Mouse (Mus musculus): Measurements from ENCODE around the gene 1810009A15Rik.
"Not testable (repeated sequence)": the region's sequence is repeated elsewhere in the genome, so short reads cannot be mapped to it uniquely, and the experiment has no call there.

1810009A15Rik gene

GRCm38 (mm10) chr19:8888511-8889385 lies at the start of gene 1810009A15Rik, which contains the start of gene Gm49416:
1810009A15Rik (plus strand) TSS chr19:8888853.
Gm49416 (plus strand) TSS chr19:8888926.
- DNase-seq (ENCODE audit: low spot score in 2 of 2): peak; percentile 80 to 92

GRCm38 (mm10) chr19:8839103-8839907 lies 49.3 kb upstream of the 1810009A15Rik start, which contains the start of gene Gng3:
Gng3 (minus strand) TSS chr19:8839194.
- no peak for DNase-seq (ENCODE audit: low spot score in 2 of 2)

- DNase-seq (ENCODE audit: low spot score in 2 of 2): peak; percentile 72 to 74
Observed at GRCm38 (mm10) chr19:8839908-8840791, 48.5 kb upstream of the 1810009A15Rik start.

DNA sequence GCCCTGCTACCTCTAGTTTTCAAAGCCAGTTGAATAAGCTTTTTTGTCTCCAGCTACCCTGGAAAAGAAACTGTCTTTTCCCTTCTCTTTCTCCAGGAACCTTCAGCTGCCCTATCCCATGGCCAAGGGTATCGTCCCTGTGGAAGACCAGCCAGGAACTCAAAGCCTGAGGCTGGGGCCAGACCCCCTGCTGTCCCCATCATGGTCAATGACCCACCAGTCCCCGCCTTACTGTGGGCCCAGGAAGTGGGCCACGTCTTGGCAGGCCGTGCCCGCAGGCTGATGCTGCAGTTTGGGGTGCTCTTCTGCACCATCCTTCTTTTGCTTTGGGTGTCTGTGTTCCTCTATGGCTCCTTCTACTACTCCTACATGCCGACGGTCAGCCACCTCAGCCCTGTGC lies 47.6 kb upstream of the 1810009A15Rik start:
- DNase-seq (ENCODE audit: low spot score in 2 of 2): no peak

DNA sequence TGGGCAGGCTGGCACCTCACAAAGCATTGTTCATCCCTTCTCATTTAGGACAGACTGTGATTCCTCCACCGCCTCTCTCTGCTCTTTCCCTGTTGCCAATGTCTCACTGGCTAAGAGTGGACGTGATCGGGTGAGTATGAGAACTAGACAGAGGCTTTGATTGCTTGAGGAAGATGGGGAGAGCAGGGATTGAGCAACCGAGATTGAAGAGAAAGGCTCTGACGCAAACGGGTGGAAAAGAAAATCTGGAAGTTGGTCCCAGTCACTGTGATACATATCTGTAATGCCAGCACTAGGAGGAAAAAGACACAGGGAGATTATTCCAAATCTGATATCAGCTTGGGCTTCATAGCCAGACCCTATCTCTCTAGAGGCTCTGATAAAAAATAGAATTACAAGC lies 45.7 kb upstream of the 1810009A15Rik start:
- no peak for DNase-seq (ENCODE audit: low spot score in 2 of 2)

- peak in 1 of 2 experiments; percentile 59 for DNase-seq (ENCODE audit: low spot score in 2 of 2)
Observed at GRCm38 (mm10) chr19:8844371-8845129, 44.1 kb upstream of the 1810009A15Rik start.

GRCm38 (mm10) chr19:8848356-8848755 lies 40.3 kb upstream of the 1810009A15Rik start:
- DNase-seq (ENCODE audit: low spot score in 2 of 2): no peak

- peak in 1 of 2 experiments; percentile 58 for DNase-seq (ENCODE audit: low spot score in 2 of 2)
Observed at GRCm38 (mm10) chr19:8850402-8850901, 38.2 kb upstream of the 1810009A15Rik start, which contains the start of gene Lrrn4cl. Lrrn4cl (plus strand) TSS chr19:8850768.

GRCm38 (mm10) chr19:8851639-8852038 lies 37.0 kb upstream of the 1810009A15Rik start:
- no peak for DNase-seq (ENCODE audit: low spot score in 2 of 2)

GRCm38 (mm10) chr19:8852236-8852928 lies 36.3 kb upstream of the 1810009A15Rik start:
- no peak for DNase-seq (ENCODE audit: low spot score in 2 of 2)

GRCm38 (mm10) chr19:8853117-8853516 lies 35.5 kb upstream of the 1810009A15Rik start:
- no peak for DNase-seq (ENCODE audit: low spot score in 2 of 2)

DNA sequence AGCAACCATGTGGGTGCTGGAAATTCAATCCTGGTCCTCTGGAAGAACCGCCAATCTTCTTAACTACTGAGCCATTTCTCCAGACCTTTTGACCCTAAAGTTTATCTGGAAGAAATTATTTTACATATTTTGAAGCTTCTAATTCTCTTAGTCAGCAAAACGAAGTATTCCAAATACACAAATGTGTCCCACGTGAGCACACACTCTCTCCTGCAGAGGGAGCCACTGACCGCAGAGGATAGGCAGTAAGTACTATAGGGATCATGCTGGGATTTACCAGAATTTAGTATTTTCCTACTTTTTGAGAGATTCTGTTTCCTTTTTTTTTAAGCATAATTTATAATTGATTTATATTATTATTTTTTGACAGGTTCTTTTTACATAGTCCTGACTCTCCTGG lies 31.0 kb upstream of the 1810009A15Rik start:
- no peak for DNase-seq (ENCODE audit: low spot score in 2 of 2)

- DNase-seq (ENCODE audit: low spot score in 2 of 2): no peak
Observed at GRCm38 (mm10) chr19:8859018-8859417, 29.6 kb upstream of the 1810009A15Rik start.

DNA sequence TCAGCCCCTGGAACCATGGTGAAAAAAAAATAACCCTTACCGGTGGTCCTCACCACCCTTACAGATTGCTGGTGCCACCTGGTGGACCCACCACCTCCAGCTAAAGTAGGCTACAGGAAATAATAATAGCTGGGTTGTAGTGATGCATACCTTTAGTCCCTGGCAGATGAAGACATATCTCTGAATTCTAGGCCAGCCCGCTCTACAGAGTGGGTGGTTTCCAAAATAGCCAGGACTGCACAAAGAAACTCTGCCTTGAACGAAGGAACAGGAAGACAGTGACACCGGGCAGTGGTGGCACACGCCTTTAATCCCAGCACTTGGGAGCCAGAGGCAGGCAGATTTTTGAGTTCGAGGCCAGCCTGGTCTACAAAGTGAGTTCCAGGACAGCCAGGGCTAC lies 24.4 kb upstream of the 1810009A15Rik start:
- DNase-seq (ENCODE audit: low spot score in 2 of 2): no peak

DNA sequence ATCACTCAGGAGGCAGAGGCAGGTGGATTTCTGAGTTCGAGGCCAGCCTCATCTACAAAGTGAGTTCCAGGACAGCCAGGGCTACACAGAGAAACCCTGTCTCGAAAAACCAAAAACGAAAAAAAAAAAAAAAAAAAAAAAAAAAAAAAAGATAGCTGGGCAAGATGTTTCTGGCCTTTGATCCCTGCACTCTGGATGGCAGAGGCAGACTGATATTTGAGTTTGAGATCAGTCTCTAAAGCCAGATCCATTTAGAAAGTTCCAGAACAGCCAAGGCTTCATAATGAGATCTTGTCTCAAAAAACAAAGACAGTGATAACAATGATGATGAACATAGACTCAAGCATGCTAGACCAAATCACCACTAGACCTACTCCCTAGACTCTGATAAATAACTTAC lies 18.3 kb upstream of the 1810009A15Rik start:
- not testable (repeated sequence) for DNase-seq (ENCODE audit: low spot score in 2 of 2)

DNA sequence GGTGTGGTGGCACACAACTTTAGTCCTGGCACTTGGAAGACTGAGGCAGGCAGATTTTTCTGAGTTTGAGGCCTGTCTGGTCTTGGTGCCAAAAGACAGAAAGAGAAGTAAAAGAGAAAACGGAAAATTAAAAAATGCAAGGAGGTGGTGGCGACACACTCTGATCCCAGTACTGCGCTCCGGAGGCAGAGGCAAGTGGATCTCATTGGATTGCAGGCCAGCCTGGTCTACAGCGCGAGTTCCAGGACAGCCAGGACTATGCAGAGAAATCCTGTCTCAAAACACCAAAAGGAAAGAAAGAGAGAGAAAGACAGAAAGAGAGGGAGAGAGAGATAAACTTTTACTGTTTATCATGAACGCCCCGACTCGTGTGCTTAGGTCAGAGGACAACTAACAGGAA lies 17.8 kb upstream of the 1810009A15Rik start:
- DNase-seq (ENCODE audit: low spot score in 2 of 2): no peak

- peak; percentile 98 for DNase-seq (ENCODE audit: low spot score in 2 of 2)
Observed at GRCm38 (mm10) chr19:8871267-8872186, 17.1 kb upstream of the 1810009A15Rik start, which contains the start of gene Ubxn1. Ubxn1 (plus strand) TSS chr19:8871496.

DNA sequence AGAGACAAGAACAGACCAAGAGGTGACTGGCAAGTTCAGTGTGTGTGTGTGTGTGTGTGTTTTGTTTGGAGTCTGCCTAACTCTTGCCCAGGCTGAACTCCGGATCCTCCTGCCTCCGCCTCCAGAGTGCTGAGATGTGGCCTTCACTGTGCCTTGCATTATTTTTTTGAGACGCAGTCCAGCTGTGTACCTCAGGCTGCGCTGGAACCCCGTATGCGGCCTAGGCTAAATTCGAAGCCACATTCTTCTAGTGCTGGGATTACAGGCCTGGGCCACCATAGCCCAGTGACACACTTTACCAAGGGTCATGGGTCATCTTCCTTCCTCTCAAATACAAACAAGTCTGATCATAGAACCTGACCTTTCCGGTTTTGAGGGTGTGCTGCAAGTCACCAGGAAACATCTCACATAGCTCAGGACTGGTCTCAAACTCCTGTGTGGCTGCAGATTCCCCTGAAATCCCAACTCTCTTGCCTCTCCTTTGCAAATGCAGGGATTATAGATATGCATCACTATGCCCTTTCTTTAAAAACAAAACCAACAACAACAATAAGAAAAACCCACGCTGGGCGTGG lies 16.3 kb upstream of the 1810009A15Rik start:
- no peak for DNase-seq (ENCODE audit: low spot score in 2 of 2)
